10 mouse cellular contexts compared by ENCODE assay signal in genomic region chr3:132851841-132852728, GRCm38 (mm10).
A peak's percentile ranks its signal among the peaks of the same experiment; 100 is the strongest.
DNase-seq lines count a peak whose midpoint lies in the region; ATAC-seq lines count a peak whose summit lies in the region.
"Had no signal": no experiment of that assay in that cellular context is flagged by ENCODE, and none has a peak within 500 bp of the region (broad histone marks: within the 10 kb centered on the region; RNA-seq: fewer than 3 reads in every experiment).

No protein-coding gene starts in this region.

- no peak overlapping the region for H3K27ac ChIP-seq in hindbrain, embryonic 14.5 days
- no peak overlapping the region for H3K27ac ChIP-seq in hindbrain, embryonic 11.5 days (ENCODE audit: low read depth, low read length)
- no peak overlapping the region for H3K27ac ChIP-seq in embryonic facial prominence, embryonic 14.5 days (replicated peaks; ENCODE audit: low read depth, low read length)
- H3K27ac ChIP-seq in hindbrain, embryonic 16.5 days (ENCODE audit: low read depth, low read length) = no peak overlapping the region
- H3K27ac ChIP-seq: liver, embryonic 14.5 days; neural tube, embryonic 13.5 days had no signal

- DNase-seq in hindbrain, embryonic 14.5 days (ENCODE audit: low spot score) = no peak
- DNase-seq in hindbrain, embryonic 11.5 days (ENCODE audit: low spot score) = no peak
- DNase-seq in embryonic facial prominence, embryonic 14.5 days (ENCODE audit: low spot score) = peak; percentile 48
- DNase-seq in lung, postnatal 4 days = peak; percentile 73 to 92
- no peak for DNase-seq in thymus, adult 18-20 months
- no peak for DNase-seq in embryo, embryonic 10 days (ENCODE audit: low spot score)
- DNase-seq: cerebellum, postnatal 25 days had no signal

- peak; percentile 36; the same call in 1 of the 2 replicates for ATAC-seq in hindbrain, embryonic 14.5 days (ENCODE audit: low FRiP score)
- ATAC-seq in hindbrain, embryonic 11.5 days (ENCODE audit: low FRiP score) = no peak
- ATAC-seq in embryonic facial prominence, embryonic 14.5 days (ENCODE audit: low read depth) = no peak
- ATAC-seq in hindbrain, embryonic 16.5 days = peak; percentile 73

- 72% methylated on average over 28 of the region's 28 CpGs for WGBS in hindbrain, embryonic 14.5 days
- WGBS in hindbrain, embryonic 11.5 days = 73% methylated on average over 28 of the region's 28 CpGs
- 67% methylated on average over 28 of the region's 28 CpGs for WGBS in embryonic facial prominence, embryonic 14.5 days
- WGBS in hindbrain, embryonic 16.5 days = 68% methylated on average over 28 of the region's 28 CpGs

- no peak overlapping the region for H3K9ac ChIP-seq in hindbrain, embryonic 14.5 days
- no peak overlapping the region for H3K9ac ChIP-seq in hindbrain, embryonic 11.5 days (ENCODE audit: low read depth, low read length)
- H3K9ac ChIP-seq in embryonic facial prominence, embryonic 14.5 days (ENCODE audit: low read depth, low read length) = no peak overlapping the region
- no peak overlapping the region for H3K9ac ChIP-seq in hindbrain, embryonic 16.5 days (ENCODE audit: low read depth, low read length)
- H3K9ac ChIP-seq: liver, embryonic 14.5 days; neural tube, embryonic 13.5 days had no signal

- no peak overlapping the region for H3K4me3 ChIP-seq in hindbrain, embryonic 14.5 days (replicated peaks; ENCODE audit: low read length)
- no peak overlapping the region for H3K4me3 ChIP-seq in hindbrain, embryonic 11.5 days (ENCODE audit: low read depth, low read length)
- no peak overlapping the region for H3K4me3 ChIP-seq in embryonic facial prominence, embryonic 14.5 days (ENCODE audit: low read depth, low read length)
- no peak overlapping the region for H3K4me3 ChIP-seq in hindbrain, embryonic 16.5 days (ENCODE audit: low read length)
- H3K4me3 ChIP-seq: neural tube, embryonic 13.5 days had no signal

- H3K4me1 ChIP-seq in hindbrain, embryonic 14.5 days (replicated peaks; ENCODE audit: control insufficient read depth, insufficient read depth, low read length) = no peaks in the 10 kb centered on the region
- no peaks in the 10 kb centered on the region for H3K4me1 ChIP-seq in hindbrain, embryonic 11.5 days (replicated peaks; ENCODE audit: control insufficient read depth, insufficient read depth, low read length)
- peaks cover 6% of the 10 kb centered on the region for H3K4me1 ChIP-seq in embryonic facial prominence, embryonic 14.5 days (ENCODE audit: control insufficient read depth, insufficient read depth, low read length)
- no peaks in the 10 kb centered on the region for H3K4me1 ChIP-seq in hindbrain, embryonic 16.5 days (ENCODE audit: control insufficient read depth, insufficient read depth, low read depth, low read length)
- H3K4me1 ChIP-seq: neural tube, embryonic 13.5 days had no signal

- H3K9me3 ChIP-seq in hindbrain, embryonic 14.5 days (ENCODE audit: control insufficient read depth, low read length) = no peaks in the 10 kb centered on the region
- no peaks in the 10 kb centered on the region for H3K9me3 ChIP-seq in hindbrain, embryonic 11.5 days (ENCODE audit: control insufficient read depth, low read length)
- H3K9me3 ChIP-seq in embryonic facial prominence, embryonic 14.5 days (ENCODE audit: control insufficient read depth, low read length) = no peaks in the 10 kb centered on the region
- H3K9me3 ChIP-seq in hindbrain, embryonic 16.5 days (ENCODE audit: control insufficient read depth, low read length) = no peaks in the 10 kb centered on the region
- H3K9me3 ChIP-seq: neural tube, embryonic 13.5 days had no signal

- no peak overlapping the region for H3K4me2 ChIP-seq in hindbrain, embryonic 14.5 days (replicated peaks)
- no peak overlapping the region for H3K4me2 ChIP-seq in hindbrain, embryonic 11.5 days (replicated peaks; ENCODE audit: low read depth, low read length)
- H3K4me2 ChIP-seq in embryonic facial prominence, embryonic 14.5 days (ENCODE audit: low read depth, low read length) = 0 out of 2 replicates have a peak overlapping the region, but pooled peaks have one; percentile 8
- H3K4me2 ChIP-seq in hindbrain, embryonic 16.5 days (ENCODE audit: low read length) = no peak overlapping the region
- H3K4me2 ChIP-seq: neural tube, embryonic 13.5 days had no signal

- H3K27me3 ChIP-seq in hindbrain, embryonic 14.5 days (ENCODE audit: control insufficient read depth, insufficient read depth, low read length) = no peaks in the 10 kb centered on the region
- H3K27me3 ChIP-seq in hindbrain, embryonic 11.5 days (ENCODE audit: control insufficient read depth, insufficient read depth, low read length) = no peaks in the 10 kb centered on the region
- H3K27me3 ChIP-seq in embryonic facial prominence, embryonic 14.5 days (replicated peaks; ENCODE audit: control insufficient read depth, insufficient read depth, low read length) = no peaks in the 10 kb centered on the region
- no peaks in the 10 kb centered on the region for H3K27me3 ChIP-seq in hindbrain, embryonic 16.5 days (replicated peaks; ENCODE audit: control insufficient read depth, insufficient read depth, low read length)
- H3K27me3 ChIP-seq: neural tube, embryonic 13.5 days had no signal

- H3K36me3 ChIP-seq in hindbrain, embryonic 14.5 days (replicated peaks; ENCODE audit: control insufficient read depth, insufficient read depth) = no peaks in the 10 kb centered on the region
- no peaks in the 10 kb centered on the region for H3K36me3 ChIP-seq in hindbrain, embryonic 11.5 days (ENCODE audit: control insufficient read depth, insufficient read depth, low read length)
- no peaks in the 10 kb centered on the region for H3K36me3 ChIP-seq in embryonic facial prominence, embryonic 14.5 days (ENCODE audit: control insufficient read depth, insufficient read depth, low read length)
- H3K36me3 ChIP-seq in hindbrain, embryonic 16.5 days (ENCODE audit: control insufficient read depth, insufficient read depth, low read length) = no peaks in the 10 kb centered on the region
- H3K36me3 ChIP-seq: neural tube, embryonic 13.5 days had no signal

Comparison
In these comparisons a context has a peak if more than half of its experiments do, and no peak if none do; other contexts are left out.
1. ATAC-seq: peak in hindbrain, embryonic 14.5 days (single experiment) and hindbrain, embryonic 16.5 days (single experiment); none in hindbrain, embryonic 11.5 days (single experiment) and embryonic facial prominence, embryonic 14.5 days (single experiment).
2. DNase-seq: peak in embryonic facial prominence, embryonic 14.5 days (single experiment) and lung, postnatal 4 days (2 of 2); none in hindbrain, embryonic 14.5 days (single experiment), hindbrain, embryonic 11.5 days (single experiment), thymus, adult 18-20 months (0 of 2) and embryo, embryonic 10 days (single experiment).